Mouse (Mus musculus) midbrain, embryonic 10.5 days (tissue): ENCODE data around the gene Il17rd. TPM values are rescaled to one million over a fixed set of nuclear protein-coding genes. Genes with fewer than 3 reads are reported as not detected.

ENCODE experiments used
- DNase-seq: peaks from one replicate; pipeline ENCODE4 v3.0.0-alpha.2; 2017; ENCODE audit warnings: low spot score
- H3K27ac ChIP-seq: fragments of 300-500 bp; sonication (generic); replicated peaks from 2 replicates; pipeline ENCODE4 v1.5.1; 2016; ENCODE audit warnings: mild to moderate bottlenecking
- H3K27me3 ChIP-seq: fragments of 300-500 bp; sonication (generic); 2 replicates; pipeline ENCODE4 v1.6.1; 2016; ENCODE audit warnings: low read depth, mild to moderate bottlenecking; ENCODE audit not compliant: poor library complexity, severe bottlenecking
- H3K36me3 ChIP-seq: fragments of 300-500 bp; sonication (generic); 2 replicates; pipeline ENCODE4 v1.6.1; 2016; ENCODE audit warnings: mild to moderate bottlenecking, moderate library complexity
- H3K4me1 ChIP-seq: fragments of 300-500 bp; sonication (generic); 2 replicates; pipeline ENCODE4 v1.6.1; 2016
- H3K4me3 ChIP-seq: fragments of 300-500 bp; sonication (generic); 2 replicates; pipeline ENCODE4 v1.5.1; 2016; ENCODE audit warnings: mild to moderate bottlenecking, moderate library complexity
- H3K9me3 ChIP-seq: fragments of 300-500 bp; sonication (generic); replicated peaks from 2 replicates; pipeline ENCODE4 v1.6.1; 2016; ENCODE audit warnings: mild to moderate bottlenecking
- whole genome bisulfite sequencing: fragments of 180-500 bp; shearing (Covaris S2); methylation state at CpG from one replicate; pipeline ENCODE4 v1.1.7; 2016; 5-methylcytosine and 5-hydroxymethylcytosine counted together
- polyA plus RNA-seq: library from polyadenylated mRNA; unstranded; fragments of >200 nt; fragmentation: Nextera tagmentation; extraction: Ambion mirVana; gene quantifications from 2 replicates; pipeline ENCODE4 v1.2.1, GENCODE M21; 2016

Il17rd gene
- polyA plus RNA-seq, 1 experiment from 2014 or later: 6.4 TPM

- 93% methylated on average over 5 of the region's 5 CpGs for WGBS
- Histone ChIP-seq H3K4me1 (peaks cover 5% of the 10 kb centered on the region; the same call in 1 of the 2 replicates), H3K36me3 (no peaks in the 10 kb centered on the region)
Observed at GRCm38 (mm10) chr14:27142680-27143079, 103.9 kb downstream of the Il17rd start.

GRCm38 (mm10) chr14:27145171-27146045 lies 106.7 kb downstream of the Il17rd start:
- no peaks in the 10 kb centered on the region for H3K27me3 ChIP-seq
- H3K9me3 ChIP-seq: no peaks in the 10 kb centered on the region
- H3K36me3 ChIP-seq: no peaks in the 10 kb centered on the region
- H3K4me3 ChIP-seq: no peak overlapping the region
- 65% methylated on average over 8 of the region's 8 CpGs for WGBS
- no peak overlapping the region for H3K27ac ChIP-seq
- peaks cover 5% of the 10 kb centered on the region; the same call in 1 of the 2 replicates for H3K4me1 ChIP-seq
- no peak for DNase-seq

More at GRCm38 (mm10) chr14:27142680-27143079, 103.9 kb downstream of the Il17rd start:
- no peak for DNase-seq
- Histone ChIP-seq H3K4me3 (no peak overlapping the region), H3K9me3 (no peaks in the 10 kb centered on the region), H3K27ac (no peak overlapping the region), H3K27me3 (no peaks in the 10 kb centered on the region)

GRCm38 (mm10) chr14:27147726-27148125 lies 109.0 kb downstream of the Il17rd start:
- H3K27ac ChIP-seq: no peak overlapping the region
- H3K4me3 ChIP-seq: no peak overlapping the region
- H3K9me3 ChIP-seq: no peaks in the 10 kb centered on the region
- DNase-seq: no peak
- no peaks in the 10 kb centered on the region for H3K36me3 ChIP-seq
- H3K27me3 ChIP-seq: no peaks in the 10 kb centered on the region
- peaks cover 5% of the 10 kb centered on the region; the same call in 1 of the 2 replicates for H3K4me1 ChIP-seq
- 86% methylated on average over 7 of the region's 7 CpGs for WGBS

- Histone ChIP-seq H3K4me3 (no peak overlapping the region), H3K4me1 (peaks cover 5% of the 10 kb centered on the region; the same call in 1 of the 2 replicates), H3K27me3 (no peaks in the 10 kb centered on the region), H3K9me3 (no peaks in the 10 kb centered on the region), H3K27ac (no peak overlapping the region), H3K36me3 (no peaks in the 10 kb centered on the region)
- WGBS: 95% methylated on average over 5 of the region's 5 CpGs
- DNase-seq: no peak
Observed at GRCm38 (mm10) chr14:27149401-27149800, 110.7 kb downstream of the Il17rd start.

DNA sequence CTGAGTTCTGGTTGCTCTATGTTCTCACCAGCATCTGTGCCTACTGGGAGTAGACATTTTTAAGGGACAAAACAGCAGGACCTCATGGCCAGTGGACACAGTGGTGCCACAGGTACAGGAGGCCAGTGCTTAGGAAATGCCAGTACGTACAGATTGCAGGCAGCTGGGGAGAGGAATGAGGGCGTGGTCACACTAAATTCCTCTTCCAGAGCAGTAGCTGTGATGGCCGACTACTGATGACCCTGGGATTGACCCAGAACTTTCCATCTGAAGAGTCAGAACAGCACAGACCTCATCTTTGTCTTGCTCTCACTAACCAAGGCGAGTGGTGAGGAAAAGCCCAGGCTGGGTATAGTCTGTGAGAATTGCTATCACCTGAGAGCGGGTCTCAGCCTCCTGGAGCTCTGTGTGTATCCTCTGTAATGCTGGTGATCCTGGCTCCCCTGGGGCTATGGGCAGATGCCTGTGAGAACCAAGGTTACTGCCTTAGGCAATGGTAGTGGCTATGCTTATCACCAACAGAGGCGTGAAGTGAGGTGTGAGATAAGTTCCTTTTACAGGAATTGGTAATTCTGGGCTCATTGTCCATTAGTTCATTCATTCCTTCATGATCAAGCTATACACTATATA lies 111.4 kb downstream of the Il17rd start:
- H3K9me3 ChIP-seq: no peaks in the 10 kb centered on the region
- 72% methylated on average over 6 of the region's 6 CpGs for WGBS
- H3K4me3 ChIP-seq: no peak overlapping the region
- no peak overlapping the region for H3K27ac ChIP-seq
- no peaks in the 10 kb centered on the region for H3K36me3 ChIP-seq
- no peaks in the 10 kb centered on the region for H3K27me3 ChIP-seq
- peaks cover 5% of the 10 kb centered on the region; the same call in 1 of the 2 replicates for H3K4me1 ChIP-seq
- no peak for DNase-seq

DNA sequence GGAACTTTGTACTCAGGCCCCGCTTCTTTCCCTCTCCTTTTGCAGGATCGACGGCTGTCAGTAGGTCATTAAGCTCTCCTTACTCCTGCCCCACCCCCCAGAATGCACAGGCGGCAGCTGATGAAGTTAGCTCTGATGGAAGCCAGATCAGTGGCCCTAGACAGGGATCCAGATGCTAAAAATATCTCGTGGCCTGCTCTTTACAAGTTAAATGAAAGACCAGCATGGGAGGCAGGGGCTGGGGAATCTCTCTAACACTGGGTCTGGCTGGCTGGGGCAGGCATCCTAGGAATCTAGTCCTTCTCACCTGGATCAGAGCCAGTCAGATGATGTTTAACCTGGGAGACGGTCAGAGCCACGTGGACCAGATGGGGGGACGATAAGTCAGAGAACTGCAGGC lies 112.7 kb downstream of the Il17rd start:
- no peak overlapping the region for H3K4me3 ChIP-seq
- 63% methylated on average over 8 of the region's 8 CpGs for WGBS
- no peaks in the 10 kb centered on the region for H3K27me3 ChIP-seq
- no peak overlapping the region for H3K27ac ChIP-seq
- H3K4me1 ChIP-seq: no peaks in the 10 kb centered on the region
- no peaks in the 10 kb centered on the region for H3K36me3 ChIP-seq
- DNase-seq: no peak
- no peaks in the 10 kb centered on the region for H3K9me3 ChIP-seq

DNA sequence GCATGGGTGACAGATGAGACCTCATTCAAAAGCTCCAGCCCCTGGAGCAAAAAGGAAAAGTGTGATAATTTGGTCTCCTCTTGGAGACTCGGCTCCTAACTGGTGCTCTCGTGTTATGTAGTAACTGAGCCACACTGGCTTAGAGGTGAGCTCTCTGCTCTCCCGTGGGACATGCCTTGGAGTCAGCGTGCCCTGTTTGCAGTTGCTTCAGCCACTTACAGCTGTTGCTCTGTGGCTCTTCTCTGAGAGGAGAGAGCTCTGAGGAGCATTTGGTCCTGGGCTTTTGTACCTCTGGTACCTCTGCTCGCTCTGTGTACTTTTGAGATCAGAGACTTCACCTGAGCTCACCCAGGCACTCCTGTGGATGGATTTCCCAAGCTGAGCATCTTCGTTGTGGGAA lies 116.3 kb downstream of the Il17rd start:
- Histone ChIP-seq H3K27me3 (no peaks in the 10 kb centered on the region), H3K36me3 (no peaks in the 10 kb centered on the region), H3K27ac (no peak overlapping the region), H3K9me3 (no peaks in the 10 kb centered on the region), H3K4me3 (no peak overlapping the region), H3K4me1 (no peaks in the 10 kb centered on the region)
- WGBS: 81% methylated on average over 6 of the region's 6 CpGs
- DNase-seq: no peak

- Histone ChIP-seq H3K4me1 (no peaks in the 10 kb centered on the region), H3K9me3 (no peaks in the 10 kb centered on the region), H3K27ac (no peak overlapping the region), H3K36me3 (no peaks in the 10 kb centered on the region), H3K4me3 (no peak overlapping the region), H3K27me3 (no peaks in the 10 kb centered on the region)
- DNase-seq: no peak
- 87% methylated on average over 6 of the region's 6 CpGs for WGBS
Observed at GRCm38 (mm10) chr14:27156032-27156431, 117.3 kb downstream of the Il17rd start.

Other genes with a start within 250 kb of the Il17rd start
- gene Asb14, start 144.4 kb upstream of the Il17rd start, polyA plus RNA-seq: not detected in 2 replicates
- 26.1 and 30.1 TPM in 2 replicates for gene Appl1, start 67.7 kb upstream of the Il17rd start, polyA plus RNA-seq
- gene Hesx1, start 44.5 kb upstream of the Il17rd start, polyA plus RNA-seq: 0.39 and 1.1 TPM in 2 replicates
- gene Arhgef3, start 76.0 kb downstream of the Il17rd start, polyA plus RNA-seq: 1.6 and 1.9 TPM in 2 replicates